Mouse (Mus musculus) Patski (cell line): Measurements from ENCODE around the gene Camk2n2. TPM values are rescaled to one million over a fixed set of nuclear protein-coding genes. Genes with fewer than 3 reads are reported as not detected.

Experiments
- ATAC-seq: fragments of 100-300 bp; one replicate; pipeline ENCODE4 v1.8.0; 2021
- CTCF ChIA-PET: fragments of 350-600 bp; sonication (Branson Sonifier 250); formaldehyde crosslinking; loops from one replicate; lab custom pipeline; 2022; ENCODE audit warnings: inconsistent platforms; lab: Charles Lee
- POLR2A ChIA-PET: fragments of 350-600 bp; sonication (Branson Sonifier 250); formaldehyde crosslinking; loops from one replicate; lab custom pipeline; 2022; ENCODE audit warnings: antibody characterized with exemption, inconsistent platforms; lab: Charles Lee
- DNase-seq: peaks from one replicate; pipeline ENCODE4 v3.0.0-alpha.2; 2011; ENCODE audit warnings: low read depth, low spot score
- H3K27me3 ChIP-seq: fragments of 371-371 bp; one replicate; pipeline ENCODE4 v1.5.1; 2021
- CTCF ChIP-seq: fragments of 100-300 bp; IDR thresholded peaks from one replicate; pipeline ENCODE4 v1.5.1; 2021
- in situ Hi-C: fragments of 300-500 bp; cut with MboI; formaldehyde crosslinking; loops from 3 replicates; pipeline ENCODE4 v1.11.1; 2018; ENCODE audit warnings: low pct_unique_long_range_greater_than_20kb, mixed read lengths
- polyA plus RNA-seq: library from polyadenylated mRNA; unstranded; gene quantifications from one replicate; pipeline ENCODE4 v1.2.3, GENCODE M21; 2021

Camk2n2 gene
- polyA plus RNA-seq, 1 experiment from 2014 or later: 11.5 TPM

DNA sequence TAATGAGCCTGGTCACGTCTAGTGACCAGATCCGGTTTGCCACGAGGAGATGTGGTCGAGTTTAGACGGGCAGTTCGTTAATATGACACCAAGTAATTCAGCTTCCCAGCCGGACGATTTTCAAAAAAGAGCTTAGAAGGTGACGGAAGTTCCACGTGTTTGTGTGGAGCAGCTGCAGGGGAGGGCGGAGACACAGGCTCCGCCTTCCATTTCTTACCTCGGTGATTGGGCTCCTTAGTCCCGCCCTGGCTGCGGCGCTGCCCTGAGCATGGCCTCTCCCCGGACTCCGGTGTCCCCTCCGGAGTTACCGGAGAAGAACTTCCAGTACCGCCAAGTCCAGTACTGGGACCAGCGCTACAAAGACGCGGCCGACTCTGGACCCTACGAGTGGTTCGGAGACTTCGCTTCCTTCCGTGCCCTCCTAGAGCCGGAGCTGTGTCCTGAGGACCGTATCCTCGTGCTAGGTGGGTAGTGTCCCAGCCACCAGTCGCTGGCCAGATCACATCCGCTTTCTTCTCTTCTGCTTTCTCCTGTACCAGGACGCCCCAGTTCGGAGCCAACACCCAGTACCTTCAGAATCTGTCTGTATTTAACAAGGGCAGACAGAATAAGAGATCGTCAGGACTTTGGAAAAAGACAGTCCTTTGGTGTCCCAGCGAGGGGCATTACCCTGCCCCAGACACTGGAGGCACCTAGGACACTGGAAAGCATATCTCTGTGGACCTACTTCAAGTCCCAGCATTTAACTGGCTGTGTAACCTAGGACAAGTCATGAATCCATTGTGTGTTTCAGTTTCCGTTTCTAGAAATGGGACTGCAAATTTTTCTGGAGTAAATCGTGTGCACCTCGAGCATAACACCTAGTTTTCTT, 9.5 kb downstream of the Camk2n2 start, which contains the start of the genes Eef1akmt4, Gm49333 and Alg3:
Gene Eef1akmt4 (plus strand): TSS at position 237 of the 871 bp plus-strand sequence.
Gene Gm49333 (plus strand): TSS at position 254 of the 871 bp plus-strand sequence.
Gene Alg3 (minus strand): TSS at position 379 of the 871 bp plus-strand sequence.
- no peaks in the 10 kb centered on the region for H3K27me3 ChIP-seq
- TF ChIP-seq CTCF: no peak
- ChIA-PET CTCF (interaction anchor here (0.9 to 1.2 kb wide), 5 partner anchors 9 to 114 kb away, joined by 3 to 5 read pairs (median 3); partner anchors contain the start of gene Camk2n2), POLR2A (interaction anchor here (0.7 to 1.5 kb wide), 4 partner anchors 9 to 74 kb away, joined by 3 to 4 read pairs (median 4); no protein-coding TSS in a partner anchor)
- peak; percentile 98 for ATAC-seq
- DNase-seq: peak; percentile 68
- in situ Hi-C loops: loop anchor here (5.0 kb wide), 1 partner anchor 64 kb away; the partner anchor contains the start of gene Abcf3

DNA sequence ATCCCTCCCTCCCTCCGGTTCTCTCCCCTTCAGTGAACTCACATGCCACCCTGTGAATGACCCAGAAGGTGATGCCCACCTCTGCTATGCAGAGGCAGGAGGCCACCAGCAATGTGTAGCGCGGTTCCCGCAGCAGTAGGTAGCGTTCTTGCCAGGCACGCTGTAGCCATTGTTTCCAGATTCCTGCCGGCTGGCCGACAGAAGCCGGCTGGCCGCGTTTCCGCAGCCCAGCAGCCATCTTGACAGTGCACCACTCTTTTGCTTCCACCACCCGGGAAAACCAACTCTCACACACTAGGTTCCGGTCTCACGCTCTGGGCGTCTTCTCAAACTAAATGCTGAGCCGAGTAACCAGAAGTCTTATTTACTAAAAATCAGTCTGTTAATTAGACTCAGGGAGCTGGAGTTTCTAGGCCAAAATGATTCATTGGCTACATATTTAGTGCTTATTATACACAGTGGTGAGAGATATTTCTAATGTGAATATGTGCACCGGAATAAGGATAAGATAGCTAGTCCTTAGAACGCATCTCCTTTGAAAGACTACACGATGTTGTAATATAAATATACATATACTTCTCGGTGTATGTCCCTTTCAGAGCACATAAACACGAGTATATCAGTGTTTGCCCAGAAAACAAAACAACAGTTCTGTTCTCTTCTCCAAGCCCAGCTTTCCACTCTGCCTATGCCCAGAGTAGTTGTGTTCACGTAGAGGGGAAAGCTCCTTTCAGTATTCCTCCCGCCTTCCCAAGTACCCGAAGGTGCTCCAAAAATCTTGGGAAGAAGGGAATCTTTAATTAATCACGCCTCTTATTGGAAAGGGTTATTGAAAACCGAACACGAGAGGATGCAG, 10.4 kb downstream of the Camk2n2 start:
- ATAC-seq (peak; percentile 8), DNase-seq (no peak)
- POLR2A ChIA-PET: interaction anchor here (0.7 to 1.5 kb wide), 5 partner anchors 10 to 73 kb away, joined by 3 to 4 read pairs (median 3); partner anchors contain the start of gene Psmd2
- CTCF ChIA-PET: interaction anchor here (0.9 to 1.2 kb wide), 5 partner anchors 10 to 113 kb away, joined by 3 to 5 read pairs (median 3); partner anchors contain the start of gene Camk2n2
- in situ Hi-C loops: loop anchor here (5.0 kb wide), 1 partner anchor 63 kb away; the partner anchor contains the start of gene Abcf3
- TF ChIP-seq CTCF: no peak
- H3K27me3 ChIP-seq: no peaks in the 10 kb centered on the region

DNA sequence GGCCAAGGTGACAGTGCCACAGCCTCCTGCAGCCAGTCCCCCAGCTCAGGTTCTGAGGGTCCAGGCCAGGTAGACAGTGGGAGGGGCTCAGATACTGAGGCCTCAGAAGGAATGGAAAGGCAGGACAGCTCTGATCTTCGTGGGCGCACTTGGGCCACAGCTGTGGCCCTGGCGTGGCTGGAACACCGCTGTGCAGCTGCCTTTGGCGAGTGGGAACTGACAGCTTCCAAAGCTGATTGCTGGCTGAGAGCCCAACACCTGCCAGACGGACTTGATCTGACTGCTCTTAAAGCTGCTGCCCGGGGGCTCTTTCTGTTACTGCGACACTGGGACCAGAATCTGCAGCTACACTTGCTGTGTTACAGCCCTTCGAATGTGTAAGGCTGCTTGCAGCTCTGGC, 16.4 kb downstream of the Camk2n2 start:
- H3K27me3 ChIP-seq: no peaks in the 10 kb centered on the region
- DNase-seq (no peak), ATAC-seq (no peak)
- no peak for TF ChIP-seq CTCF
- ChIA-PET CTCF (no interaction called here), POLR2A (no interaction called here)
- in situ Hi-C loops: loop anchor here (5.0 kb wide), 1 partner anchor 37 kb away; no protein-coding TSS in a partner anchor

DNA sequence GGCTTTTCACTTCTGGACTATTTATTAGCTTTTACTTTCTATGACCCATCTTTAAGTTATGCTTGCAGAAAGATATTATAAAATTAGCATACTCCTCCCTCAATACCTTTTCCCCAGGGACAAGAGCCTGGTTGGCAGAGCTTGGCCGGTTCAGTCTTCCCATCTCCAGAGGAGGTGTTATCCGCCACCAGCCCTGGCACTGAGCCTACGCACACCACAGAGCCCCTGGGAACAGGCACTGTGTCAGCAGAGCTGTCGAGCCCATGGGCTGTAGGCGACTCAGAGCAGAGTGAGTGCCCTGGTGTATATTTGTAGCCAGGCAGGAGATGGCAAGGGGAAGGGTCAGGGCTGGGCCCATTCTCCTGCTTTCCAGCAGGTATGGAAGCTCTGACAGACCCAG, 20.6 kb downstream of the Camk2n2 start:
- no peak for ATAC-seq
- in situ Hi-C loops: loop anchor here (5.0 kb wide), 1 partner anchor 33 kb away; no protein-coding TSS in a partner anchor

DNA sequence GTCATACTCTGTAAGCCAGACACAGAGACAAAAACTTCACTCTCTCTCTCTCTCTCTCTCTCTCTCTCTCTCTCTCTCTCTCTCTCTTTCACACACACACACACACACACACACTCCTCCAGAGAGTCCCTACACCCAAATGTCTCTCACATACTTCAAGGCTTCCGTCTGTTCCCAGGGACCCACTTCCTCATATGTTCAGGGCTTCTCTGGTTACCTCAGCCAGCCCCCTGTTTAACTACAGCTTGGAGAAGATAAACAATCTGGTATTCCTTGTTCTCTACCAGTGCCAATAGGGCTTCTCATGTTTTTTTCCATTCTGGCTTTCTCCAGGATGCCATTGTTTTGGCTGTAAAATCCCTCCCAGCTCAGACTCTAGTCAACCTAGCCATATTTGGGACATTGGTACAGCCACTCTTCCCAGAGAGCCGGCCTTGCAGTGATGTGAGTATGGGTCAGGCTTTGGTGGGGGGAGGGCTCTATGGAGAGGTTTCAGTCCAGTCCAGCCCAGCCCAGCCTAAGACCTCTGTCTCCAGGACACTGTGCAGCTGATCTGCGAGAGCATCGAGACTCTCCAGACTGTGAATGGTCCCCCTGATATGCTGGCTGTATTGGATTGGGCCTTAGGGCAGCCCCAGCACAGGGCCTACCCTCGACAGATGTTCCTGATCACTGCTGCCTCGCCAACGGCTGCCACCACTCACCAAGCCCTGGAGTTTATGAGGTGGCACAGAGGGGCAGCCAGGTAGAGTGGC, 24.2 kb downstream of the Camk2n2 start:
- no peak for DNase-seq
- POLR2A ChIA-PET: interaction anchor here (0.6 kb wide), 1 partner anchor 14 kb away, joined by 3 read pairs; no protein-coding TSS in a partner anchor
- in situ Hi-C loops: no loop called here
- peaks cover 23% of the 10 kb centered on the region for H3K27me3 ChIP-seq
- TF ChIP-seq CTCF: no peak
- no peak for ATAC-seq
- CTCF ChIA-PET: no interaction called here

More for the DNA sequence above, 20.6 kb downstream of the Camk2n2 start:
- ChIA-PET CTCF (no interaction called here), POLR2A (interaction anchor here (0.9 kb wide), 1 partner anchor 10 kb away, joined by 4 read pairs; the partner anchor contains the start of genes Eef1akmt4 and Gm49333)
- H3K27me3 ChIP-seq: peaks cover 7% of the 10 kb centered on the region
- no peak for TF ChIP-seq CTCF
- DNase-seq: no peak

DNA sequence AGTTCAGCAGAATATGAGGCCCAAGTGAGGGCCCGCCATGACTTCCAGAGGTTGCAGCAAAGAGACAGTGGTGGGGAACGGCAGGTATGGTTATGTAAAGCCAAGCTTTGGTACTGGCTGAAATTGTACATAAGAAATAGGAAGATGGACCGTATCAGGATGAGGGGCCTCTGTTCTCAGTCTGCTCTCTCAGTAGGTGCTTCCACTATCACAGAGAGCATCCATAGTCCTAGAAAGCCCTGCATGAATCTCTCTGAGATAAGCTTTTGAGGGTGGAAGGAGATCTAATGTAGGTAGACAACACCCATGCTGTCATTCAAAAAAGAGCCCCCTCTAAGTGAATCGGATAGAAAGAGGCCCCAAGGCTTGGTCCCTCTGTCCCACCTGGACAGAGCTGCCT, 25.4 kb downstream of the Camk2n2 start:
- no peak for TF ChIP-seq CTCF
- CTCF ChIA-PET: no interaction called here
- DNase-seq (no peak), ATAC-seq (no peak)
- in situ Hi-C loops: no loop called here
- POLR2A ChIA-PET: no interaction called here
- H3K27me3 ChIP-seq: peaks cover 33% of the 10 kb centered on the region

DNA sequence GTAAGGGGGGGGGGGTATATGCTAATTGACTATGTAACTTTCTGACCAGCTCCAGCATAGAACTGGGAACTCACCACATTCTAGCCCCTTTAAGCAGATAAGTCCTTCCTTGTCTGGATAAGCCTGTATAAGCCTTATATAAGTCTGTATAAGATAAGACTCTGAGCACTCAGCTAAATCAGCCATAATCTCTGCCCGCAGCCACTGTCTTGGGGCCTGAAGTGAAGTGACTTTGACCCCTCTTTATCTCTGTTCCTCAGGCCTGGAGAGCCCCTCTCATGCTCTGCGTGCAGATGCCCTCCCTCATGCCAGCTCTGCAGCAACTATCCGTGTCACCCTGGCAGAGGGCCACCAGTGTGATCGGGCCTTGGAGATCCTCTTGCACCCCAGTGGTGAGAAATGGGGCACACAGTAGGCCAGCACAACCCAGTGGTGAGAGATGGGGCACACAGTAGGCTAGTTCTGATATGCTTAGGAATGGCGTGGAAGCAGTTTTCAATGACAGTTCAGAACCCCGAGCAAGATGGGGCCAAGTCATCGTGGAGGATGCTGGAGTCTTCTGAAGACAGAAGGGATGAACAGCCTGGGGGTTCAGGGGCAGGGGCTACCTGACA, 25.9 kb downstream of the Camk2n2 start:
- DNase-seq: no peak
- H3K27me3 ChIP-seq: peaks cover 39% of the 10 kb centered on the region
- no peak for ATAC-seq
- CTCF ChIA-PET: no interaction called here
- in situ Hi-C loops: no loop called here
- no peak for TF ChIP-seq CTCF
- POLR2A ChIA-PET: no interaction called here

DNA sequence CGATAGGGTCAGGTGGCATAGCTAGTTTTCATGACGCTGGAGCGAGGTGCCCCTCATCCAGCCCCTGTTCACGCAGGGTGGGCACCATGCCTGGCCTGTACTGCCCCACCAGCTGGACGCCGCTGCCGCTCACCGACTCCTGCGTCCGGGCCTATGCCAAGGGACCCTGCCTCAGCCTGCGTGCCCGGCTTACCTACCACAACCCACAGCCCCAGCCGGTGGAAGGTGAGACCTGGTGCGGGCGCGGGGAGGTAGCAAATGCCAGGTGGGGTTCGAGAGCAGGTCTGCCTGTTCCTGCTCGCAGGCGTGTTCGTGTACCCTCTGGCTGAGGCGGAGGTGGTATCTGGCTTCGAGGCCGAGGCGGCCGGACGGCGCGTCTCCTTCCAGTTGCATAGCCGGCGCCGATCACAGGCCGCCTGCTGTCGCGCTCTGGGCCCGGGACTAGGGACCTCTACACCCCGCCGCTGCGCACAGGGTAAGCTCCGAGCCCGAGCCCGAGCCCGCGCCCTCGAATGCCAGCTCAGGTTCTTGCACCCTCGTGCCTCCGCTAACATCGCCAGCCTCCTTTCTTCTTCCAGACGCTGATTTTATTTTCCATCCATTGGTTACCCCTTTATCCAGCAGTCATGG, 29.9 kb downstream of the Camk2n2 start:
- no peak for ATAC-seq
- TF ChIP-seq CTCF: no peak
- CTCF ChIA-PET: no interaction called here
- in situ Hi-C loops: no loop called here
- no peak for DNase-seq
- H3K27me3 ChIP-seq: peaks cover 60% of the 10 kb centered on the region
- POLR2A ChIA-PET: interaction anchor here (0.6 to 1.0 kb wide), 2 partner anchors 9 to 29 kb away, joined by 3 read pairs; no protein-coding TSS in a partner anchor
